Mouse (Mus musculus): ENCODE results near the gene Gatad2b. TPM values are rescaled to one million over a fixed set of nuclear protein-coding genes. Genes with fewer than 3 reads are reported as not detected.

The Gatad2b gene
- 6.1 and 6.7 TPM in 2 replicates for polyA plus RNA-seq (2012)

GRCm38 (mm10) chr3:90292345-90293275, at the start of gene Gatad2b:
Gene Gatad2b (plus strand): TSS chr3:90293178.

GRCm38 (mm10) chr3:90247960-90248745, 44.8 kb upstream of the Gatad2b start, which contains the start of gene Slc39a1:
Gene Slc39a1 (plus strand): TSS chr3:90248172.

GRCm38 (mm10) chr3:90253653-90254418, 39.1 kb upstream of the Gatad2b start, which contains the start of gene Crtc2:
Gene Crtc2 (plus strand): TSS chr3:90254163.

GRCm38 (mm10) chr3:90265034-90265931, 27.7 kb upstream of the Gatad2b start, which contains the start of gene Dennd4b:
Gene Dennd4b (plus strand): TSS chr3:90265185.

GRCm38 (mm10) chr3:90389511-90390490, 96.8 kb downstream of the Gatad2b start, which contains the start of gene Slc27a3:
Gene Slc27a3 (minus strand): TSS chr3:90389938.

Other genes with a start within 250 kb of the Gatad2b start
- gene 4933434E20Rik, start 241.5 kb upstream of the Gatad2b start, polyA plus RNA-seq (2012) = 18.3 and 22.3 TPM in 2 replicates
- gene Ubap2l, start 240.6 kb upstream of the Gatad2b start, polyA plus RNA-seq (2012) = 125 and 126 TPM in 2 replicates
- gene Tpm3, start 220.5 kb upstream of the Gatad2b start, polyA plus RNA-seq (2012) = 366 and 435 TPM in 2 replicates
- 0.07 and 0.08 TPM in 2 replicates for gene Nup210l, start 189.0 kb upstream of the Gatad2b start, polyA plus RNA-seq (2012)
- gene Rps27, start 79.5 kb upstream of the Gatad2b start, polyA plus RNA-seq (2012) = 220 and 293 TPM in 2 replicates
- 3.8 and 4.4 TPM in 2 replicates for gene Rab13, start 79.5 kb upstream of the Gatad2b start, polyA plus RNA-seq (2012)
- 116 and 122 TPM in 2 replicates for gene Jtb, start 61.6 kb upstream of the Gatad2b start, polyA plus RNA-seq (2012)
- not detected in 2 replicates for gene Creb3l4, start 49.7 kb upstream of the Gatad2b start, polyA plus RNA-seq (2012)
- 12.1 and 13.0 TPM in 2 replicates for gene Slc39a1, start 45.0 kb upstream of the Gatad2b start, polyA plus RNA-seq (2012)
- gene Crtc2, start 39.0 kb upstream of the Gatad2b start, polyA plus RNA-seq (2012) = 123 and 136 TPM in 2 replicates
- gene Dennd4b, start 28.0 kb upstream of the Gatad2b start, polyA plus RNA-seq (2012) = 90.1 and 99.5 TPM in 2 replicates
- 3.5 TPM in 2 replicates for gene Slc27a3, start 96.8 kb downstream of the Gatad2b start, polyA plus RNA-seq (2012)
- gene Ints3, start 140.4 kb downstream of the Gatad2b start, polyA plus RNA-seq (2012) = 24.4 and 25.8 TPM in 2 replicates
- gene Npr1, start 172.7 kb downstream of the Gatad2b start, polyA plus RNA-seq (2012) = 0.57 and 1.1 TPM in 2 replicates
- gene Ilf2, start 182.9 kb downstream of the Gatad2b start, polyA plus RNA-seq (2012) = 17.1 and 20.8 TPM in 2 replicates
- gene Snapin, start 197.9 kb downstream of the Gatad2b start, polyA plus RNA-seq (2012) = 4.0 and 5.0 TPM in 2 replicates
- gene Chtop, start 216.3 kb downstream of the Gatad2b start, polyA plus RNA-seq (2012) = 90.2 and 101 TPM in 2 replicates
- gene S100a1, start 221.2 kb downstream of the Gatad2b start, polyA plus RNA-seq (2012) = 13.4 and 15.3 TPM in 2 replicates
- gene S100a13, start 221.3 kb downstream of the Gatad2b start, polyA plus RNA-seq (2012) = 13.6 and 14.3 TPM in 2 replicates
- 0.27 and 0.37 TPM in 2 replicates for gene S100a14, start 233.7 kb downstream of the Gatad2b start, polyA plus RNA-seq (2012)
- gene S100a16, start 244.1 kb downstream of the Gatad2b start, polyA plus RNA-seq (2012) = not detected in 2 replicates